Mouse (Mus musculus) liver, embryonic 11.5 days (tissue): ENCODE results near the gene Crybb3. TPM values are rescaled to one million over a fixed set of nuclear protein-coding genes. Genes with fewer than 3 reads are reported as not detected.

Source experiments
- ATAC-seq: fragments of 200-750 bp; cut with Nextera tagmentation; replicated peaks from 2 replicates; pipeline ENCODE4 v1.8.0; 2017; ENCODE audit warnings: moderate number of reproducible peaks, mild to moderate bottlenecking, moderate TSS enrichment, moderate library complexity; ENCODE audit not compliant: low FRiP score
- DNase-seq: peaks from one replicate; pipeline ENCODE4 v3.0.0-alpha.2; 2017; ENCODE audit warnings: low spot score
- H3K27ac ChIP-seq: fragments of 300-500 bp; sonication (generic); 2 replicates; pipeline ENCODE4 v1.5.1; 2014; ENCODE audit warnings: mild to moderate bottlenecking, low read depth, low read length, control low read depth
- H3K27me3 ChIP-seq: fragments of 300-500 bp; sonication (generic); replicated peaks from 2 replicates; pipeline ENCODE4 v1.6.1; 2014; ENCODE audit warnings: low read length, mixed read lengths; ENCODE audit not compliant: control insufficient read depth, insufficient read depth
- H3K36me3 ChIP-seq: fragments of 300-500 bp; sonication (generic); 2 replicates; pipeline ENCODE4 v1.6.1; 2014; ENCODE audit warnings: mild to moderate bottlenecking, low read length, moderate library complexity, mixed read lengths; ENCODE audit not compliant: control insufficient read depth, insufficient read depth
- H3K4me1 ChIP-seq: fragments of 300-500 bp; sonication (generic); replicated peaks from 2 replicates; pipeline ENCODE4 v1.6.1; 2014; ENCODE audit warnings: low read length, mixed read lengths; ENCODE audit not compliant: control insufficient read depth, insufficient read depth
- H3K4me2 ChIP-seq: fragments of 300-500 bp; sonication (generic); 2 replicates; pipeline ENCODE4 v1.6.1; 2014; ENCODE audit warnings: mild to moderate bottlenecking, control low read depth, moderate library complexity
- H3K4me3 ChIP-seq: fragments of 300-500 bp; sonication (generic); 2 replicates; pipeline ENCODE4 v1.5.1; 2014; ENCODE audit warnings: low read depth, low read length, control low read depth
- H3K9ac ChIP-seq: fragments of 300-500 bp; sonication (generic); 2 replicates; pipeline ENCODE4 v1.6.1; 2014; ENCODE audit warnings: low read depth, low read length, control low read depth
- H3K9me3 ChIP-seq: fragments of 300-500 bp; sonication (generic); 2 replicates; pipeline ENCODE4 v1.6.1; 2016; ENCODE audit warnings: low read length, inconsistent platforms, mixed read lengths; ENCODE audit not compliant: control insufficient read depth
- WGBS: fragments of 180-500 bp; shearing (Covaris S2); extraction: QIAGEN DNeasy Blood & Tissue Kit; methylation state at CpG from one replicate; pipeline ENCODE4 v1.1.7; 2014; 5-methylcytosine and 5-hydroxymethylcytosine counted together
- polyA plus RNA-seq: library from polyadenylated mRNA; unstranded; fragments of >200 nt; fragmentation: Nextera tagmentation; extraction: Ambion mirVana; gene quantifications from 2 replicates; pipeline ENCODE4 v1.2.1, GENCODE M21; 2014

Crybb3 gene
- polyA plus RNA-seq = 0.27 and 0.49 TPM in 2 replicates

DNA sequence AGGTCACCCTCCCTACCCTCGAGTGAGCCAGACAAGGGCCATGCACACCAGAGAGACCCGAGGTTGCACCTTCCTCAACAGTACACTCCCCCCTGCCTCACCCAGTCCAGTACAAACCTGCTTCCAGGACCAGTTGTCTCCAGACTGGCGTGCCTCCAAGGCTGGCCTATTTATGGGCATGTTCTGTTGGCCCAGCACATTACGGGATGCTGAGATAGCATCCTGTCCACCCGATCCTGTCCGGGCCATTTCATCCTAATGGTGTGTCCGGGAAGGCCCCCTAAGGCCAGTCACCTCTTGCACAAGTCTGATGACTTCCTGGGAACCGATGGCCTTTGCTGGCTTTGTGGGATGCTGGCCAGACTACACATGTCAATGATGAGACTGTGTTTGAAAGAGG, at the start of gene Crybb3:
Crybb3 (minus strand) TSS at position 146 of the 400 bp plus-strand sequence.
- no peak for ATAC-seq
- Histone ChIP-seq H3K4me3 (no peak within 1 kb of the TSS), H3K27me3 (no peaks in the 10 kb centered on the region; the same call in 1 of the 2 replicates), H3K4me1 (no peaks in the 10 kb centered on the region), H3K9ac (no peak within 1 kb of the TSS), H3K9me3 (0 out of 2 replicates have a peak, but pooled peaks cover 3% of the 10 kb centered on the region), H3K4me2 (no peak within 1 kb of the TSS), H3K36me3 (no peaks in the 10 kb centered on the region), H3K27ac (no peak within 1 kb of the TSS)
- 77% methylated on average over 8 of the region's 8 CpGs for WGBS
- no peak for DNase-seq

DNA sequence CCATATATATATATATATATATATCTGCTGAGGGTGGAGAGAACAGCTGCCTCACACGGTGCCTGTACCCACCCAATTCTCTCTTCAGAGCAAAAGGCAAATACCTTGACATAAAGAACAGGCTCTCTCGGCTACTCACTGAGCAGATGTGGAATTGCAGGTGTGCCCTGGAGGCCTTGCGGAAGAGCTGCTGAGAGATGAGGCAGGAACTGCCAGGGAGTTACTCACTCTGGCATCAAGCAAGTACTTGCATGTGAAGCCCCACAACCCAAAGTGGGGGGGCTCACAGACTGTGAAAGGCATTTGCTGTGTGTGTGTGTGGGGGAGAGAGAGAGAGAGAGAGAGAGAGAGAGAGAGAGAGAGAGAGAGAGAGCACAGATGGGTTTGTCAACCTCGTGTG, 47.0 kb upstream of the Crybb3 start:
- Histone ChIP-seq H3K4me1 (0 out of 2 replicates have a peak, but pooled peaks cover 6% of the 10 kb centered on the region), H3K9me3 (no peaks in the 10 kb centered on the region), H3K9ac (no peak overlapping the region), H3K27ac (no peak overlapping the region), H3K4me2 (no peak overlapping the region), H3K4me3 (no peak overlapping the region), H3K27me3 (no peaks in the 10 kb centered on the region), H3K36me3 (no peaks in the 10 kb centered on the region)
- WGBS = 64% methylated on average over 4 of the region's 4 CpGs
- ATAC-seq = no peak
- no peak for DNase-seq

DNA sequence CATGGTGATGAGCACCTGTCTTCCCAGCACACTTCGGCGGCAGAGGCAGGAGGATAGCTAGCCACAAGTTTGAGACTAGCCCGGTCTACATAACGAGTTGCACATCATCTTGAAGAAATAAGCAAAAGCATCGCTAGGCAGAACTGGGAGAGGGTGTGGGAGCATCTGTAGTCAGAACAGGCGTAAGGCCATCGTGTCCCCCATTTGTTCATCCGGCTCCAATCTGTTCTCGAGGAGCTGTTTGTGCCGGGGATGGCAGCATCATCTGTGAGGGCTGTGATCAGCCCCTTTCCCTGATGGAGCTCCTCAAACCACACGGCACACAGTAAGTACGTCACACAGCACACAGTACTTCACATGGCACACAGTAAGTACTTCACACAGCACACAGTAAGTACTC, 45.1 kb upstream of the Crybb3 start:
- WGBS = 87% methylated on average over 12 of the region's 12 CpGs
- Histone ChIP-seq H3K4me1 (peaks cover 17% of the 10 kb centered on the region), H3K9me3 (no peaks in the 10 kb centered on the region), H3K27me3 (no peaks in the 10 kb centered on the region), H3K36me3 (no peaks in the 10 kb centered on the region), H3K9ac (no peak overlapping the region), H3K4me3 (no peak overlapping the region), H3K27ac (no peak overlapping the region), H3K4me2 (no peak overlapping the region)
- ATAC-seq = no peak
- no peak for DNase-seq

DNA sequence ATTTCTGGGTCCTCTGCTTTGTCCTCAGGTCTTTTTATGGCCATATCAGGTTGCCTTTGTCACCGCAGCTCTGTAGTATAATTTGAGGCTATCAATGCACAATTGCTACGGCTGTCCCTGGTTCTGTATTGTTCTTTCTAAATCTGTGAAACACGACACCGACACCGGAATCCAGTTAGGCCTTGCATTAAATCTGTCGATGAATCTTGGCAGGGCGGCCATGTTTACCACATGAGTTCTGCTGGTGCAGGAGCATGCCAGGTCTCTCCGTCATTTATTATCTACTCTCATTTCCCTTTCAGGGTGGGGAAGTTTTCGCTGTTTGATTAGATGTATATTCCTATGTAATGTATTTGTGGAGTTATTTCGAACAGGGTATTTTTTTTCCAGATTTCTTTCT, 42.3 kb upstream of the Crybb3 start:
- Histone ChIP-seq H3K4me2 (no peak overlapping the region), H3K9me3 (no peaks in the 10 kb centered on the region), H3K9ac (no peak overlapping the region), H3K27me3 (no peaks in the 10 kb centered on the region), H3K36me3 (no peaks in the 10 kb centered on the region), H3K27ac (no peak overlapping the region), H3K4me1 (peaks cover 43% of the 10 kb centered on the region), H3K4me3 (no peak overlapping the region)
- DNase-seq = no peak
- no peak for ATAC-seq
- 76% methylated on average over 10 of the region's 10 CpGs for WGBS

DNA sequence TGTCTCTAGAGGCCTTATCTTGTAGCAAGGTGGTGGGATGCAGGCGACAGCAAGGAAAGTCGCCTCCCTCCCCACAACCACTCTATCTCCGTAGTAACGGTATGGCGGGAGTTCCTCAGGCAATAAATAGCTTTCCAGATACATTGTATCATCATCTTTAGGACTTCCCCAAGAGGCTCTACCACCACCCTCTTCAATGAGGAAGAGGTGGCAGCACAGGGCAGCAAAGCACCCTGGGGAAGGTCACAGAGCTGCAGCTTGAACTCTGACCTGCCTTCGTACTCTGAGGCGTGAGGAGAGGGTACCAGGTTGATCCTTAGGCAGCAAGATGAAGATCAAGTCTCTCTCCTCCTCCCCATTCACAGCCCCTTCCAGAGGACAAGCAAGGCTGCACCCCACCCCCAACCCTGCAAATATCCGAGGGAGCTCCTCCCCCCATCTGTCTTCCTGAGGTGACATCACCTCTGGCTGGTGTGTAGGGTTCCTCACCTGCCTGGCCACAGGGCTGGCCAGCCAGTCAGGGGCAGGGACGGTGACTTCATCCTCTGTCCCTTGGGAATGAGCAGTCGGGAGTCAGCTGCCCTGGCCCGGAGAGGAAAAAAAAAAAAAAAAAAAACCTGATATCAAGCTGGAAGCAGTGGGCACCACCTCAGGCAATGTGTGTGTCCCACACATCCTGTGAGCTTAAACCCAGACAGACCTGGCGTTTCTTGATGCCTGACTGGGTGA, 41.1 kb upstream of the Crybb3 start:
- ATAC-seq (no peak), DNase-seq (no peak)
- Histone ChIP-seq H3K36me3 (no peaks in the 10 kb centered on the region), H3K4me2 (no peak overlapping the region; the same call in 1 of the 2 replicates), H3K27me3 (no peaks in the 10 kb centered on the region), H3K4me1 (peaks cover 49% of the 10 kb centered on the region), H3K9me3 (no peaks in the 10 kb centered on the region), H3K4me3 (no peak overlapping the region), H3K27ac (no peak overlapping the region; the same call in 1 of the 2 replicates), H3K9ac (no peak overlapping the region)
- WGBS = 26% methylated on average over 12 of the region's 12 CpGs

DNA sequence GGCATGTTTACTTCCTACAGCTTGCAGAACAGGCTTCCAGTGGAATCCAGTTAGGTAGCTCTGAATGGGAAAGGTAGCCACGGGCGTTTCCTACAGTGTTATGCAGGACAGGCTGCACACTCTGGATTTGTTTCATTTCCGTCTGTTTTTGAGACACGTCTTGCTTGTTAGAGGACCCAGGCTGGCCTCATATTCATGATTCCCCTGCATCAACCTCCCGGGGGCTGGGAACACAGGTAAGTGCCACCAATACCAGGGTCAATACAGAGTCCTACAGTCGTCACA, 40.1 kb upstream of the Crybb3 start:
- Histone ChIP-seq H3K27ac (no peak overlapping the region), H3K27me3 (no peaks in the 10 kb centered on the region), H3K36me3 (no peaks in the 10 kb centered on the region), H3K4me1 (peaks cover 49% of the 10 kb centered on the region), H3K9me3 (no peaks in the 10 kb centered on the region), H3K4me2 (no peak overlapping the region), H3K4me3 (no peak overlapping the region), H3K9ac (0 out of 2 replicates have a peak overlapping the region, but pooled peaks have one; percentile 34)
- no peak for DNase-seq
- 68% methylated on average over 6 of the region's 6 CpGs for WGBS
- ATAC-seq = no peak

DNA sequence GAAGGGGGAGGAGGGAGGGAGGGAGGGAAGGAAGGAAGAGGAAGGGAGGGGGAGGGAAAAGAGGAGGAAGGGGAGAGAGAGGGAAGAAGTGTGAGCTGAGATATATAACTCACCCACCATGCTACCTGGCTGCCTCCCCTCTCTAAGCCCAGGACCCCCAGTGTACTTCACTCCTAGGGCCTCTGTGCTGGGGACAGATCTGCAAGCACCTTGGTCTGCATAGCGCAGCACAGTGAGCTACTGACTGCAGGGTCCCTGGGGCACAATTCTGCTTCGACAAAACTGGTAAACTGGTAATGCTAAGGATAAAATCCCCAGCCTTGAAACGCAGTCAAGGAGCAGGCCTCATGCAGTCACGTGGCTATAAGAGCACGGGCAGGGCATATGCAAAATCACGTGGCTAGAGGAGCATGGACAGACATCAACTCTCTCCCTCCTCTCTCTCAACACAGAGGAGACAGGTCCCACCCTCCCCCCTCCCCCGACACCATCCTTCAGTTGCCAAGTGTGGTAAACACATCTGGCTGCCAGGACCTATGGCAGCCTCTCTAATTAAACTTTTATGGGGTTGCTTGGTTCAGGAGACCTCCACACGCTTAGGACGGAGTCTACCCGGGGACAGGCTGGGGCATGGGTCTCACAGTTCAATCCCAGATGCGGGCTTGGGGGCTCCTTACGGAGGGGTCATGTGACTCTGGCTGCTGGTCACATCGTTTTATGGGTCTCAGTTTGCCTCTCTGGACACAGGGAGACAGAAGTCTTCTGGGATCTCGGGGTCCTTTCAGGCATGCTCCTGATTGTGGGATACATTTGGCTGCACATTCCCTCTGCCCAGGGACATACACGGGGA, 39.6 kb upstream of the Crybb3 start:
- Histone ChIP-seq H3K27me3 (no peaks in the 10 kb centered on the region), H3K27ac (no peak overlapping the region), H3K36me3 (no peaks in the 10 kb centered on the region), H3K4me3 (no peak overlapping the region), H3K4me2 (no peak overlapping the region; the same call in none of the 2 replicates), H3K9me3 (no peaks in the 10 kb centered on the region), H3K4me1 (peaks cover 49% of the 10 kb centered on the region), H3K9ac (0 out of 2 replicates have a peak overlapping the region, but pooled peaks have one; percentile 34)
- 32% methylated on average over 15 of the region's 15 CpGs for WGBS
- DNase-seq (no peak), ATAC-seq (no peak)

DNA sequence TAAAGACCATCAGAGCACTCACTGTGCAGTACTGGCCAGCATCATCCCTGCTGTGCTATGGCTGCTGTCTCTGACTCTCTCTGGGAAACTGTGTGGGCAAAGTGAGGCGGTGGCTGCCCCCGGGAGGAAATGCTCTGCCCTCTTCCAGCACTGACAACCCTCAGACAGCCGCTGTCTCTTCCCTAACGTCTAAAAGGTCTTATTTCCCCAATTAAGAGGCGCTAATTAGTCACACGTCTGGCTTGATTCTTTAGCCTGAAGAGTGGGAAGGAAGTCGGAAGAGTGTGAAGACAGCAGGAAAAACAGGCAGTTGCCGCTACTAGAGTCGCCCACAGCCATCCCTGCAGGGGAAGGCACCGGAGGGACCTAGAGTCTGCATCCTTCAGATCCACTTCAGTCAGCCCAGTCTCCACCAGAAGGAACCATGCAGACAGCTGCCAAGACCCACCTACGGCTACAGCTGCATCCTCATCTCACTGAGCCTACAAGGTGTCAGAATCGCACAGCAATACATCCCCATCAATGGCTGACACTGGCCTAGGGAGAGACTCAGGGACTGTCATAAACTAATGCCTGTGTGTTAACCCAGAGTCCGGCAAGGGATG, 38.6 kb upstream of the Crybb3 start:
- ATAC-seq (0 out of 2 replicates have a peak, but pooled peaks have one; percentile 6), DNase-seq (no peak)
- H3K27me3 ChIP-seq = no peaks in the 10 kb centered on the region
- peak overlapping the region; percentile 61 for H3K9ac ChIP-seq
- peak overlapping the region; percentile 33 for H3K4me3 ChIP-seq
- peaks cover 52% of the 10 kb centered on the region for H3K4me1 ChIP-seq
- H3K27ac ChIP-seq = peak overlapping the region; percentile 79
- no peaks in the 10 kb centered on the region for H3K36me3 ChIP-seq
- H3K4me2 ChIP-seq = peak overlapping the region; percentile 68
- no peaks in the 10 kb centered on the region for H3K9me3 ChIP-seq
- 19% methylated on average over 13 of the region's 13 CpGs for WGBS
